Mouse (Mus musculus) MEL (cell line): Measurements from ENCODE around the gene Fdx1.

ENCODE experiments used
- CTCF ChIP-seq, 3 experiments: IDR thresholded peaks in 2 of 3; conservative IDR thresholded peaks in 1 of 3; 2 replicates each; pipeline ENCODE4 v1.5.1; 2011 to 2012; ENCODE audit warnings: low read length in 3 of 3, low read depth in 2 of 3, mild to moderate bottlenecking in 2 of 3, improper control_type of control experiment in 1 of 3, inconsistent platforms in 1 of 3, mixed read lengths in 1 of 3, moderate library complexity in 1 of 3; ENCODE audit not compliant: control insufficient read depth in 1 of 3, insufficient read depth in 1 of 3, poor library complexity in 1 of 3, severe bottlenecking in 1 of 3
- EP300 ChIP-seq, 2 experiments: IDR thresholded peaks; 2 replicates each; pipeline ENCODE4 v1.6.1; 2011; ENCODE audit warnings: improper control_type of control experiment in 2 of 2, low read length in 2 of 2, low read depth in 1 of 2, mild to moderate bottlenecking in 1 of 2
- JUND ChIP-seq: IDR thresholded peaks from 2 replicates; pipeline ENCODE4 v1.6.1; 2011; ENCODE audit warnings: low read depth, mild to moderate bottlenecking, improper control_type of control experiment, low read length
- NELFE ChIP-seq: IDR thresholded peaks from 2 replicates; pipeline ENCODE4 v1.6.1; 2011; ENCODE audit warnings: low read depth, low read length, improper control_type of control experiment
- POLR2A ChIP-seq, 2 experiments: IDR thresholded peaks; 2 replicates each; pipeline ENCODE4 v1.6.1; 2011 to 2012; ENCODE audit warnings: low read length in 2 of 2, mild to moderate bottlenecking in 2 of 2, control low read depth in 1 of 2, improper control_type of control experiment in 1 of 2, low read depth in 1 of 2, moderate library complexity in 1 of 2; ENCODE audit not compliant: control insufficient read depth in 1 of 2, insufficient read depth in 1 of 2, poor library complexity in 1 of 2

DNA sequence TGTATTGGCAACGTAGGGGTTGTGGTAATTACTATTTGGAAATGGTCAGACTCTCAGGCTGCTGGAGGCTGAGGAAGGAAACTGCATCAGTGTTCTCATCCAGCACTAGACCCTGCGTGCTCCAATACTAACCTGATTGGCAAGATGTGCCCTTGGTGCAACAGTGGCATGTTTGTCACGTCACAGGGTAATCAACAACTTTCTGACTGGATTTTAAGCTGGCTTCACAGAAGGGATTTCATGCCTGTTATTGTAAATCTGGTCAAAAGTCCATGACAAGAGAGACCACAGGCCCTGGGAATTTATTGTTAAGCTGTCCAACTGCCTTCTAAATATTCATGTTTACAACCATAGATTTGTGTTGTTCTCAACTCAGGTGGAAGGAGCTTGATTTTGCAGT, 13.1 kb downstream of the Fdx1 start:
- TF ChIP-seq CTCF (IDR thresholded peaks at IDR 0.05 in 2 of 3, conservative IDR thresholded peaks at IDR 0.05 in 1 of 3; ENCODE audit: control insufficient read depth in 1 of 3, insufficient read depth in 1 of 3, low read depth in 2 of 3, low read length in 3 of 3, poor library complexity in 1 of 3, severe bottlenecking in 1 of 3) (no peak), POLR2A (IDR thresholded peaks at IDR 0.05; ENCODE audit: control insufficient read depth in 1 of 2, insufficient read depth in 1 of 2, low read depth in 1 of 2, low read length in 2 of 2, poor library complexity in 1 of 2) (no peak), NELFE (no peak), JUND (no peak), EP300 (IDR thresholded peaks at IDR 0.05; ENCODE audit: low read depth in 1 of 2, low read length in 2 of 2) (no peak)
